Mouse (Mus musculus) forebrain, embryonic 14.5 days (tissue): ENCODE data around the gene Brms1. TPM values are rescaled to one million over a fixed set of nuclear protein-coding genes. Genes with fewer than 3 reads are reported as not detected.
"Not testable (repeated sequence)": the region's sequence is repeated elsewhere in the genome, so short reads cannot be mapped to it uniquely, and the experiment has no call there.

Experiments used
- ATAC-seq: fragments of 200-750 bp; cut with Nextera tagmentation; 2 replicates; pipeline ENCODE4 v1.8.0; 2017; ENCODE audit warnings: mild to moderate bottlenecking, moderate library complexity
- DNase-seq: peaks from one replicate; pipeline ENCODE4 v3.0.0-alpha.2; 2015; ENCODE audit warnings: low spot score
- H3K27ac ChIP-seq: fragments of 300-500 bp; sonication (generic); 2 replicates; pipeline ENCODE4 v1.5.1; 2014; ENCODE audit warnings: low read depth, mild to moderate bottlenecking, control low read depth, low read length, moderate library complexity
- H3K27me3 ChIP-seq: fragments of 300-500 bp; sonication (generic); replicated peaks from 2 replicates; pipeline ENCODE4 v1.6.1; 2014; ENCODE audit warnings: low read length, control low read depth, mixed read lengths; ENCODE audit not compliant: control insufficient read depth, insufficient read depth
- H3K36me3 ChIP-seq: fragments of 300-500 bp; sonication (generic); 2 replicates; pipeline ENCODE4 v1.6.1; 2014; ENCODE audit warnings: low read length, control low read depth; ENCODE audit not compliant: control insufficient read depth, insufficient read depth
- H3K4me1 ChIP-seq: fragments of 300-500 bp; sonication (generic); 2 replicates; pipeline ENCODE4 v1.6.1; 2014; ENCODE audit warnings: antibody characterized with exemption, low read length, control low read depth; ENCODE audit not compliant: control insufficient read depth, insufficient read depth
- H3K4me2 ChIP-seq: fragments of 300-500 bp; sonication (generic); 2 replicates; pipeline ENCODE4 v1.6.1; 2014; ENCODE audit warnings: mild to moderate bottlenecking, control low read depth, low read length
- H3K4me3 ChIP-seq: fragments of 300-500 bp; sonication (generic); 2 replicates; pipeline ENCODE4 v1.5.1; 2014; ENCODE audit warnings: low read depth, low read length, control low read depth
- H3K9ac ChIP-seq: fragments of 300-500 bp; sonication (generic); 2 replicates; pipeline ENCODE4 v1.6.1; 2014; ENCODE audit warnings: mild to moderate bottlenecking, low read length, control low read depth, moderate library complexity
- H3K9me3 ChIP-seq: fragments of 300-500 bp; sonication (generic); replicated peaks from 2 replicates; pipeline ENCODE4 v1.6.1; 2016; ENCODE audit warnings: low read length, control low read depth, mixed read lengths; ENCODE audit not compliant: control insufficient read depth
- WGBS: fragments of 180-500 bp; shearing (Covaris S2); extraction: QIAGEN DNeasy Blood & Tissue Kit; methylation state at CpG from one replicate; pipeline ENCODE4 v1.1.7; 2014; 5-methylcytosine and 5-hydroxymethylcytosine counted together
- polyA plus RNA-seq: library from polyadenylated mRNA; unstranded; fragments of >200 nt; fragmentation: Nextera tagmentation; extraction: Ambion mirVana; gene quantifications from 2 replicates; pipeline ENCODE4 v1.2.1, GENCODE M21; 2014

Brms1 gene
- 56.2 and 56.8 TPM in 2 replicates for polyA plus RNA-seq

- ATAC-seq (peak; percentile 67), DNase-seq (peak; percentile 98)
- Histone ChIP-seq H3K9me3 (no peaks in the 10 kb centered on the region), H3K9ac (peak within 1 kb of the TSS; percentile 92), H3K4me2 (peak within 1 kb of the TSS; percentile 98), H3K36me3 (peaks cover 19% of the 10 kb centered on the region), H3K4me1 (peaks cover 22% of the 10 kb centered on the region), H3K27ac (peak within 1 kb of the TSS; percentile 10; the same call in 1 of the 2 replicates), H3K4me3 (peak within 1 kb of the TSS; percentile 79), H3K27me3 (no peaks in the 10 kb centered on the region)
- WGBS, result 7% methylated on average over 40 of the region's 40 CpGs
Measured at GRCm38 (mm10) chr19:5040862-5041523, at the start of gene Brms1. Brms1 (plus strand) TSS chr19:5041354.

GRCm38 (mm10) chr19:4992371-4992770 is 48.8 kb upstream of the Brms1 start:
- ATAC-seq (no peak), DNase-seq (no peak)
- Histone ChIP-seq H3K9me3 (no peaks in the 10 kb centered on the region), H3K4me1 (peaks cover 4% of the 10 kb centered on the region), H3K36me3 (no peaks in the 10 kb centered on the region), H3K27me3 (peaks cover 14% of the 10 kb centered on the region), H3K27ac (no peak overlapping the region), H3K4me3 (no peak overlapping the region), H3K9ac (no peak overlapping the region), H3K4me2 (no peak overlapping the region)
- WGBS, result 22% methylated on average over 8 of the region's 8 CpGs

- 6% methylated on average over 9 of the region's 9 CpGs for WGBS
- Histone ChIP-seq H3K36me3 (no peaks in the 10 kb centered on the region), H3K9ac (no peak overlapping the region), H3K9me3 (no peaks in the 10 kb centered on the region), H3K27me3 (peaks cover 14% of the 10 kb centered on the region), H3K4me3 (no peak overlapping the region), H3K4me2 (no peak overlapping the region), H3K27ac (no peak overlapping the region), H3K4me1 (peaks cover 4% of the 10 kb centered on the region)
- DNase-seq (peak; percentile 53), ATAC-seq (no peak)
Measured at GRCm38 (mm10) chr19:4992904-4993303, 48.2 kb upstream of the Brms1 start.

GRCm38 (mm10) chr19:4994043-4994442 is 47.1 kb upstream of the Brms1 start:
- peaks cover 1% of the 10 kb centered on the region for H3K4me1 ChIP-seq
- H3K4me2 ChIP-seq, result no peak overlapping the region
- WGBS, result 59% methylated on average over 5 of the region's 5 CpGs
- peak; percentile 67 for DNase-seq
- H3K36me3 ChIP-seq, result no peaks in the 10 kb centered on the region
- no peak for ATAC-seq
- no peaks in the 10 kb centered on the region for H3K9me3 ChIP-seq
- H3K27me3 ChIP-seq, result peaks cover 14% of the 10 kb centered on the region
- no peak overlapping the region for H3K9ac ChIP-seq
- no peak overlapping the region for H3K4me3 ChIP-seq
- no peak overlapping the region for H3K27ac ChIP-seq

- no peak overlapping the region for H3K4me3 ChIP-seq
- peaks cover 6% of the 10 kb centered on the region; the same call in 1 of the 2 replicates for H3K4me1 ChIP-seq
- H3K4me2 ChIP-seq, result no peak overlapping the region
- H3K27me3 ChIP-seq, result peaks cover 2% of the 10 kb centered on the region; the same call in 1 of the 2 replicates
- H3K9me3 ChIP-seq, result no peaks in the 10 kb centered on the region
- ATAC-seq (no peak), DNase-seq (no peak)
- 71% methylated on average over 6 of the region's 6 CpGs for WGBS
- H3K9ac ChIP-seq, result no peak overlapping the region
- no peaks in the 10 kb centered on the region for H3K36me3 ChIP-seq
- H3K27ac ChIP-seq, result no peak overlapping the region
Measured at GRCm38 (mm10) chr19:4999445-5000140, 41.6 kb upstream of the Brms1 start.

GRCm38 (mm10) chr19:5001666-5002406 is 39.3 kb upstream of the Brms1 start:
- Histone ChIP-seq H3K4me3 (peak overlapping the region; percentile 26), H3K4me2 (peak overlapping the region; percentile 60), H3K36me3 (no peaks in the 10 kb centered on the region), H3K9me3 (no peaks in the 10 kb centered on the region), H3K27me3 (peaks cover 2% of the 10 kb centered on the region; the same call in 1 of the 2 replicates), H3K27ac (peak overlapping the region; percentile 92), H3K4me1 (peaks cover 6% of the 10 kb centered on the region; the same call in 1 of the 2 replicates), H3K9ac (peak overlapping the region; percentile 58)
- WGBS, result under 1% methylated on average over 39 of the region's 39 CpGs
- ATAC-seq (peak; percentile 99), DNase-seq (peak; percentile 99)

GRCm38 (mm10) chr19:5003644-5004043 is 37.5 kb upstream of the Brms1 start:
- H3K27ac ChIP-seq, H3K4me3 ChIP-seq, H3K4me2 ChIP-seq, H3K36me3 ChIP-seq, ATAC-seq, H3K9ac ChIP-seq, H3K27me3 ChIP-seq, H3K4me1 ChIP-seq, H3K9me3 ChIP-seq, DNase-seq: not testable (repeated sequence)
- WGBS, result 56% methylated on average over 2 of the region's 2 CpGs

GRCm38 (mm10) chr19:5004925-5005324 is 36.2 kb upstream of the Brms1 start:
- Histone ChIP-seq H3K27ac (no peak overlapping the region), H3K9me3 (no peaks in the 10 kb centered on the region), H3K4me1 (peaks cover 6% of the 10 kb centered on the region; the same call in 1 of the 2 replicates), H3K4me3 (no peak overlapping the region), H3K9ac (no peak overlapping the region), H3K4me2 (no peak overlapping the region), H3K36me3 (no peaks in the 10 kb centered on the region), H3K27me3 (0 out of 2 replicates have a peak, but pooled peaks cover 2% of the 10 kb centered on the region)
- 66% methylated on average over 4 of the region's 4 CpGs for WGBS
- no peak for DNase-seq
- ATAC-seq, result no peak
